Mouse (Mus musculus) naive thymus-derived CD4-positive, alpha-beta T cell, adult 2 months (primary cell): Measurements from ENCODE around the gene Twnk.

Experiments used
- DNase-seq: peaks from one replicate; pipeline ENCODE4 v3.0.0-alpha.2; 2011; ENCODE audit warnings: low read depth

Twnk gene

DNA sequence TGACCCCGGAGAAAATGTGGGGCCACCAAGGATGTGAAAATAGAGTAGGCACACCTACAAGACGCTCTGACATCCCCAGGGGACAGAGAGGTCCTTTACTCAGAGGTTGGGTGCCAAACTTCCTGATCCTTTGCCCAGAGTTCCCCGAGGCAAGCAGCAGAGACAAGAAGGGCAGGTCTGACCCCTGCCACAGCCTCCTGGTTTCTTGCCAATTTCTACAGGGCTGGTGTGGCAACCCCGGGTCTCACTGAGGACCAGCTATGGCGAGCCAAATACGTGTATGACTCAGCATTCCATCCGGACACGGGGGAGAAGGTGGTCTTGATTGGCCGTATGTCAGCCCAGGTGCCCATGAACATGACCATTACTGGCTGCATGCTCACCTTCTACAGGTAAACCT, 44.1 kb downstream of the Twnk start:
- DNase-seq, result no peak

DNA sequence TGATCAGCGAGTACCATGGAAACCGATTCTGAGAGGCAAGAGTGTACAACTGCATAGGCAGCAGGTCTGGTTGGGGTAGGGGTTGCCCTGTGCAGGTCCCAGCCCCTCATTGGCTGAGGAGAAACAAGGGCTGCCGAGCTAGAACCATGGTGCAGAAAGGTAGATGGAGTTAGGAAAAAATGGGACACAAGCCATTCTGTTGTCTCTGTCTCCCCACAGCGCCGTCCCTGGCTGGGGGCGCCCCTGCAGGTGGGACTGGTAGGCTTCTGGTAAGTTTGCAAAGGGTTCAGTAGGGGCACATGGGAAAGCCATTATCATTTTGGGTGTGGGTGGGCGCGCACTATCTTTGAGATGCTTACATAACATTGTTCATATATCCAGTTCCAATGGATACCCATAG, 48.0 kb downstream of the Twnk start:
- DNase-seq, result no peak

DNA sequence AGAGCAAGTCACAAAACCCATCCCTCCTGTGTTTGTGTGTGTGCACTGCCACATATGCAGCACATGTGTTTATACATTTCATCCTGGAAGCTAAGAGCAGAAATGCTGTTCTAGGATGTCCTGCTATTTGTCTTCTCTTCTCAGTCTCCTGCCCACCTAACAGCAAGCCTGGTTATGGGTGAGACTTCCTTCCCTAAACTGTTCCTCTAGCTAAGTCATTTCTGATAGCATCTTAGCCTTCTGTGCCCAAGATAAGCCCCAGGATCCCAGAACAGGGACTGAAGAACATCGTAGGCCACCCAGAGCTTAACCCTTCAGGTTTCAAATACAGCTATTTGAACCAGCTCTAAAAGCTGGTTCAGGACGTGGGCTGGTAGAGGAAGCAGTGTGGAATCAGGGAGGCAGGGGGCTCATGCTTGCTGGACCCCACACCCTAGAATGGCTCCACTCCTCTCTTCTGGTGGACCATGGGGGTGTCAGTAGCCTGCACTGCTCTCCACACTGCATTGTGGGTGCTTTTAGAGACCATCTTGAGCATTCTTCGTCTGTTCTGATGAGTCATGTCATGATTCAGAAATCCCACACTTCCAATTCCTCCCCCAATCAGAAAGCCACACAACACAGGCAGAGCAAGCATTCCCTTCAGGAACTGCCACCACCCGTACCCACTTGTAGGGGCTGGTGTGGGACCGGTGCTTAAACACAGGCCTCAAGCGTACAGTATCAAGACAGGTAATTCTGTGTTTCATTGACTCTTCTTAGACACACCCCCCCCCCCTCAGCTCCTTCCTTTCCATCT, 49.6 kb downstream of the Twnk start:
- DNase-seq, result no peak

DNA sequence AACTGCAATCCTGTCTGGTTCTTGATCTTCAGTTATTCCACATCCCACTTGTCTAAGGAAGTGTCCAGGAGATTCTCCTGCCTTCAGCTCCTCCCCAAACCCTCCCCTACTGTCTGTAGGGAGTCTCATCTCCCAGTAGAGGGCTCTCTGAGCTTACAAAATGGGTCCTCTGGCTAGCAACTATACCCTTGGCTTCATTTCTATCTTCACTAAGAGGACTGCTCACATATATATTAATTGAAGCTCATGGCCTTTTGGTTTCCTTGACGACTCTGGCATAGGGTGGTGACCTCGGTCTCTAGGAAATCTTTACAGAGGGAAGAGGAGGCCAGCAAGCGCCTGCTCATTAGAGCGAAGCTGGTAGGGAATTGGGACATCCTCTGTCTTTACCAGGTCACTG, 50.9 kb downstream of the Twnk start:
- DNase-seq, result peak; percentile 68

DNA sequence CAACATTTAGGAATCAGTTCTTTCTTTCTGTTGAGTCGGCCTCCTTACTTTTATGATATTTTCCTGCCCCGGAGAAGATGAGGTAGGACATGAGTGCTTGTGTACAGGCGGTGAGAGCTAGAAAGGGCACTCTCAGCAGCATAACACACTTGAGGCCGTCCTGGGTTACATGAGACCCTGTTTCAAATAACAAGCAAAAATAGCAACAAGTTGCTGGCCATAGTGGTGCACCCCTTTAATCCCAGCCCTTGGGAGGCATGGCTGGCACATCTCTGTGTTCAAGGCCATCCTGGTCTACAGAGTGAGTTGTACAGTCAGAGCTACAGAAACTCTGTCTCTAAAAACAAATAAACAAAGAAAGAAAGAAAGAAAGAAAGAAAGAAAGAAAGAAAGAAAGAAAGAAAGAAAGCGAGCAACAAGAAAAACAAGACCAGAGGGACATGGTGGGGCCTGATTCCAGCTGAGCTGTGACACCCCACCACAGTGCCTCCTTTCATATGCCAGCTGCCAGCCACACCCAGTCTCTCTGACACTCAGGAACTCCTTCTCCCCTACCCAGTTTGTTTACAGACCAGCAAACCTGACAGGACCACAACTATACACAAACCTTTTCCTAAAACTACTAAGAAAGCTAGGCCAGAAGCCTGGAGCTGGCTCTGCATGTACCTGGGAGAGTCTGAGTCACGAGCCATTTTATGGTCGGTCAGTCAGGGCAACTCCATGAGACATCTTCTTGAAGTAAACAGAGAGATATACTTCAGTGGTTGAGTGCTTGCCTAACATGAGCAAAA, 51.6 kb downstream of the Twnk start:
- peak; percentile 55 for DNase-seq

DNA sequence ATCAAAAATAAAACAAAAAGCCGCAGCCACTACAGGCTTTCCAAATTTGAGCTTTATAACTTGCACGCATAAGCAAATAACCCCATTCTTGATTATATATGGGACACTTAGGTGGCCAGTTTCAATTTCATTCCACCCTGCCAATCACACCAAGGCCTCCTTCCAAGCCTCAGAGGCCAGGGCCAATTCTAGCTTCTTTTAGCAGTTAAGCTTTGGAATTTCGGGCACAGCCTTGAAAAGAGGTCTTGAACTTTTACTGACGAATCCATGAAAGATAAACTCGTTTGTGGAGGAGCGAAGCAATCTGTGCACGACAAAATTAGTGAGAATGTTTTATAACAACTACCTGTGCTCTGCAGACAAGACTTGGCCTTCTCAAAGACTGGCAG, 52.3 kb downstream of the Twnk start:
- DNase-seq, result no peak

DNA sequence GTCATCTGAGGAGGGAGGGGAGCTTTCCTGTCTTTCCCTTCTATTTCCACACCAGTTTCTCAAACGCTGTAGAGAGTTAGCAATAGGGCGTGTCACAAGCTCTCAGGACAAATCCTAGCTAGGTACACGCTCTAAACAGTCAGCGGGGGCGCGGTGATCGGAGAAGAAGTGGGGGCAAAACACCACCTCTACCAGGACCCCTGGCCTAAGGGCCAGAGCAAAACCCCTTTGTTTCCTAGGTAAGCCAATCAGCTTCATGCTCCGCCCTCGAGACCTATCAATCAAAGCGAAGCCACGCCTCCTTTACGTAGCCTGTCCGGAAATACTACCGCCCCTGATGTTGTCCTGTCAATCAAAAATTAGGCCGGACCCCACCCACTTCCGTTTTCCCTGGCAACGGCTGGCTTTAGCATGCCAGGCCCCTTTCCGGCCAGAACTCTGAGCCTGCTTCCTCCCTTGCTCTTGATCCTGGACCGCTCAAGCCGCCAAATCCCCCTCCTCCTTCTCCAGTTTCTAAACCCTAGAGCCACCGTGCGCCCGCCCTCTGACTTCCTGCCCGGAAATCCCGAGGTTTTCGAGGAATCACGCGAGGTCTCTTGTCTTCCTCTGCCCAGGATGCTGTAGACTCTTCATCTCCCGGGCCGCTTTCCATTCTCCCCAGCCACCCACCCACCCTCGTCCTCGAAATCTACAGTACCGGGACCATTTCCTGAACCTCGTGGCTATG, 52.8 kb downstream of the Twnk start:
- peak; percentile 96 for DNase-seq

DNA sequence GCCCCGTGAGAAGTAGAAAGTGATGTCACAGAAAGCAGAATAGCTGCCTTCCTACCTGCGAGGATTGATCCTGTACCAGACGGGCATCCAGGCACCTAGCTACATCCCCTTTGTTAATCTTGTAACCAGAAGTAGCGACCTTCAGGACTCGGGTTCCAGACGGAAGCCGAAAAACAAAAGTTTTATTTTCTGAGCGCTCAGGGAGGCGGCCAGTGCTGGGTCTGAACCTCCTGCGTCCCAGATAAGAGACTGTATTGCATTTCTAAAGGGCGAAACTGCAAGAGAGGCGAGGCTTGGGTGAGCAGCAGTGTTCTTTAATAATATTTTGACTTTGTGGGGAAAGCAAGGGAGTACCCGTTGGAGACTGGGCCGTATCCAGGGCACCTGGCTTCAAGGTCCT, 53.4 kb downstream of the Twnk start:
- no peak for DNase-seq
